Mouse (Mus musculus) forebrain, embryonic 10.5 days (tissue): Measurements from ENCODE around the gene Ptprr. TPM values are rescaled to one million over a fixed set of nuclear protein-coding genes. Genes with fewer than 3 reads are reported as not detected.

Experiments used
- DNase-seq: peaks from one replicate; pipeline ENCODE4 v3.0.0-alpha.2; 2017; ENCODE audit warnings: low spot score; ENCODE audit errors: extremely low spot score
- H3K27ac ChIP-seq: fragments of 300-500 bp; sonication (generic); 2 replicates; pipeline ENCODE4 v1.5.1; 2016; ENCODE audit warnings: mild to moderate bottlenecking
- H3K27me3 ChIP-seq: fragments of 300-500 bp; sonication (generic); 2 replicates; pipeline ENCODE4 v1.6.1; 2016; ENCODE audit warnings: mild to moderate bottlenecking; ENCODE audit not compliant: poor library complexity, severe bottlenecking
- H3K36me3 ChIP-seq: fragments of 300-500 bp; sonication (generic); replicated peaks from 2 replicates; pipeline ENCODE4 v1.6.1; 2016; ENCODE audit warnings: mild to moderate bottlenecking, moderate library complexity
- H3K4me1 ChIP-seq: fragments of 300-500 bp; sonication (generic); 2 replicates; pipeline ENCODE4 v1.6.1; 2016
- H3K4me3 ChIP-seq: fragments of 300-500 bp; sonication (generic); 2 replicates; pipeline ENCODE4 v1.5.1; 2016; ENCODE audit warnings: mild to moderate bottlenecking, moderate library complexity
- H3K9me3 ChIP-seq: fragments of 300-500 bp; sonication (generic); 2 replicates; pipeline ENCODE4 v1.6.1; 2016; ENCODE audit warnings: mild to moderate bottlenecking, moderate library complexity
- WGBS: fragments of 180-500 bp; shearing (Covaris S2); methylation state at CpG from one replicate; pipeline ENCODE4 v1.1.7; 2016; 5-methylcytosine and 5-hydroxymethylcytosine counted together
- polyA plus RNA-seq: library from polyadenylated mRNA; unstranded; fragments of >200 nt; fragmentation: Nextera tagmentation; extraction: Ambion mirVana; gene quantifications from 2 replicates; pipeline ENCODE4 v1.2.1, GENCODE M21; 2016

Ptprr gene
- polyA plus RNA-seq, 1 experiment from 2014 or later, result 0.24 TPM

GRCm38 (mm10) chr10:116261559-116261958 is 243.5 kb downstream of the Ptprr start:
- Histone ChIP-seq H3K4me1 (peaks cover 12% of the 10 kb centered on the region), H3K27ac (no peak overlapping the region), H3K27me3 (no peaks in the 10 kb centered on the region), H3K36me3 (no peaks in the 10 kb centered on the region), H3K4me3 (no peak overlapping the region), H3K9me3 (no peaks in the 10 kb centered on the region)
- DNase-seq, result no peak
- 76% methylated on average over 5 of the region's 5 CpGs for WGBS

DNA sequence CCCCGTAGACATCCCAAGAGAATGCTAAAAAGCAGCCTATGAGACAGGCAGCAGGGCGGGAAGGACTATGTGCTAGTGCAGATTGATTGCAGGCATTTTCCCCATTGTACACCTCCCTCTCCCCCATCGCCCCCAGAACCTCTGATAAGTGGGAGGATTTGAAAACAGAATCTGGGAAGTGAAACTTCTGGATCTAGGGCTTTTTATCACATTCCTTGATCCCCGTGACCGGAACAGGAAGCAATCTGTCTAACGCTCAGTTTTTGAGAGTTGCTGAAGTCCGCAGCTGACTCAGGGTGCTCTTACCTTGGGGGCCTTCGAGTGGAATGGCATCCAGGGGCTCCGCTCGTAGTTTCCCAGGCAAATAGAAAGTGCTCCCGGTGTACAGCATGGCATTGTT is 246.5 kb downstream of the Ptprr start:
- H3K4me3 ChIP-seq, result no peak overlapping the region
- no peak for DNase-seq
- WGBS, result 90% methylated on average over 11 of the region's 11 CpGs
- H3K27ac ChIP-seq, result no peak overlapping the region
- H3K27me3 ChIP-seq, result no peaks in the 10 kb centered on the region
- no peaks in the 10 kb centered on the region for H3K9me3 ChIP-seq
- H3K36me3 ChIP-seq, result no peaks in the 10 kb centered on the region
- peaks cover 19% of the 10 kb centered on the region for H3K4me1 ChIP-seq

GRCm38 (mm10) chr10:116266561-116267433 is 248.8 kb downstream of the Ptprr start:
- H3K36me3 ChIP-seq, result no peaks in the 10 kb centered on the region
- H3K4me3 ChIP-seq, result no peak overlapping the region
- peaks cover 8% of the 10 kb centered on the region for H3K4me1 ChIP-seq
- 0 out of 2 replicates have a peak overlapping the region, but pooled peaks have one; percentile 6 for H3K27ac ChIP-seq
- H3K27me3 ChIP-seq, result no peaks in the 10 kb centered on the region
- no peaks in the 10 kb centered on the region for H3K9me3 ChIP-seq
- 79% methylated on average over 15 of the region's 15 CpGs for WGBS
- no peak for DNase-seq

DNA sequence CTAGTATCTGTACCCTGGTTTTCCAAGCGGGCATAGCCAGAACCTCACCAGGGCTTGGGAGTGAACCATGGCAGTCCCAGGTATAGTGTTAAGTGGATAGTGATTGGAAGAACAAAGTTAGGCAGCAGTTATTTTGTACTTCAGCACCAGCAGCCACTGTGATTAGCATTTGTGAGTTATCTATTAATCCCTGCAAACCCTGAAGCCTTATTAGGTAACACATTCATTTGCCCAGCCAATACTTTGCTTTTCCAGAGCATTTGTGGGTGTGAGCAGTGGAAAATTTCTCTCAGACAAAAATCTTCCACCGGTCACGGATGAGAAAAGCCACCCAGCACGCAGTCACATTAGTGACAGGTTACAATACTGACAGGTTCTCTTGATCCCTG is 249.4 kb downstream of the Ptprr start:
- Histone ChIP-seq H3K9me3 (no peaks in the 10 kb centered on the region), H3K27me3 (no peaks in the 10 kb centered on the region), H3K36me3 (no peaks in the 10 kb centered on the region), H3K4me1 (peaks cover 7% of the 10 kb centered on the region; the same call in 1 of the 2 replicates), H3K4me3 (no peak overlapping the region), H3K27ac (no peak overlapping the region)
- DNase-seq, result no peak
- 80% methylated on average over 4 of the region's 4 CpGs for WGBS

- WGBS, result 71% methylated on average over 4 of the region's 4 CpGs
- DNase-seq, result no peak
- H3K4me1 ChIP-seq, result peaks cover 7% of the 10 kb centered on the region; the same call in 1 of the 2 replicates
- no peaks in the 10 kb centered on the region for H3K36me3 ChIP-seq
- H3K4me3 ChIP-seq, result no peak overlapping the region
- no peaks in the 10 kb centered on the region for H3K27me3 ChIP-seq
- no peaks in the 10 kb centered on the region for H3K9me3 ChIP-seq
- H3K27ac ChIP-seq, result no peak overlapping the region
These were observed 250.3 kb downstream of the Ptprr start for GRCm38 (mm10) chr10:116268343-116268742.

GRCm38 (mm10) chr10:116270646-116271469 is 252.8 kb downstream of the Ptprr start:
- Histone ChIP-seq H3K27me3 (no peaks in the 10 kb centered on the region), H3K36me3 (no peaks in the 10 kb centered on the region), H3K27ac (no peak overlapping the region), H3K4me3 (no peak overlapping the region), H3K4me1 (peaks cover 7% of the 10 kb centered on the region; the same call in 1 of the 2 replicates), H3K9me3 (no peaks in the 10 kb centered on the region)
- WGBS, result 85% methylated on average over 12 of the region's 12 CpGs
- DNase-seq, result no peak

DNA sequence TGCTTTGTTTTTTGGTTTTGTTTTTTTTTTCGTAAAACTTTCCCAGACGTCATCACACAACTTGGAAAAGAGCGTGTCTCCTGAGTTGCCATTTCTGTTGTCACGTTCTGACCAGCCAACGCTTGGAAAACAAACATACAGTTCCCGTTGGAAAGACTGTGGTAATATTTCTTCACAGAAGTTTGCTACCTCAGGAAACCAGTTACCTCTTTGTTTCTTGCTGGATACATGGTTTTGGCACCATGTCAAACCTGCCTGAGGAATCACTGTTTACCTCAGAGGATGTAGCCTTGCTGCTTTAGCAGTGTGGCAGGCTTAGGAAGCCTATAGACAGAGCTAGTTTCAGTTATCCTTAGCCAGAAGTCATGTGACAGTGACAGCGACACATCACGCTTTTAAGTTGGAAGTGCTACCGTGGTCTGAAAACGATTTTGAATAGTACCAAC is 253.5 kb downstream of the Ptprr start:
- Histone ChIP-seq H3K4me3 (no peak overlapping the region), H3K4me1 (peaks cover 7% of the 10 kb centered on the region; the same call in 1 of the 2 replicates), H3K27ac (no peak overlapping the region), H3K27me3 (no peaks in the 10 kb centered on the region), H3K9me3 (no peaks in the 10 kb centered on the region), H3K36me3 (no peaks in the 10 kb centered on the region)
- DNase-seq, result no peak
- 93% methylated on average over 10 of the region's 10 CpGs for WGBS

DNA sequence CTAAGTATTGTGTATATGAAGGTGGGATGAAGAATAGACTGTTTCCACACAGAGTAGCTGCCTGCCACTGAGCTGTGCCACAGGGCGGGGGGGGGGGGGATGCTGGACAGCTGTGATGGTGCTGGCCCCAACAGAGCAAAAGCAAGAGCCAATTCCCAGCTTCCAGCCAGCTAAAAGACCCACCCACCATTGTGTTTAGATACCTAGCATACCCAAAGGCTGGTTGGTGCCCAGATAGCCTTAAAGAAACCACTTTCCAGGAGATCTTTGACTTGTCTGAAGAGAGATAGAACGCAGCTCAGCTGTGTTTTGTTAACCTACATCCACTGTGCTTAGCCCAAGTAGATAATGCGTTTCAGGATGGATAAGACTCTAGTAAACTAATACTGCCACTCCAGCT is 254.1 kb downstream of the Ptprr start:
- no peak for DNase-seq
- Histone ChIP-seq H3K4me3 (no peak overlapping the region), H3K27ac (no peak overlapping the region), H3K36me3 (no peaks in the 10 kb centered on the region), H3K9me3 (no peaks in the 10 kb centered on the region), H3K27me3 (no peaks in the 10 kb centered on the region), H3K4me1 (peaks cover 4% of the 10 kb centered on the region; the same call in 1 of the 2 replicates)
- 87% methylated on average over 3 of the region's 3 CpGs for WGBS

DNA sequence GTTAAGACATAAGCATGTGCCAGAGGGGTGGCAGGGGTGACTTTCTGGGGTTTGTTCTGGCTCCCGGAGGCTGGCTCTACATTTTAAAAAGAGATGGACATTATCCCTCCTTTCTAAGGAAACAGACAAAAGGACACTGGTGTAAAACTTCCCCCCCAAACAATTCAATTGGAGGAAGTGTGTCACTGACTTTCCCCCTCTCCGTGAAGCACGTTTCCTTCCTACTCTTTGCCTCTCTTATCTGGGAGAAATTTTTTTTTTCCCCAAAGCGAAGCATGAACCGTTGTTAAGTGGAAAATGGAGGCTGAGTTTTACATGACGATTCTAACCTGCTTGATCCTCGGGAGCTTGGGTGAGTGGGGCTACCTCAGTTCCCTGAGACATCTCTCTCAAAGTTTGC is 257.3 kb downstream of the Ptprr start, which contains the start of gene Ptprb:
Gene Ptprb, plus strand, starts transcription at position 244 of the 400 bp plus-strand sequence.
- peak within 1 kb of the TSS; percentile 44; the same call in 1 of the 2 replicates for H3K27ac ChIP-seq
- WGBS, result 82% methylated on average over 7 of the region's 7 CpGs
- H3K4me1 ChIP-seq, result no peaks in the 10 kb centered on the region
- no peak within 1 kb of the TSS for H3K4me3 ChIP-seq
- no peaks in the 10 kb centered on the region for H3K36me3 ChIP-seq
- H3K27me3 ChIP-seq, result no peaks in the 10 kb centered on the region
- no peaks in the 10 kb centered on the region for H3K9me3 ChIP-seq
- DNase-seq, result no peak

GRCm38 (mm10) chr10:116286697-116287344 is 268.8 kb downstream of the Ptprr start:
- H3K36me3 ChIP-seq, result no peaks in the 10 kb centered on the region
- no peaks in the 10 kb centered on the region for H3K4me1 ChIP-seq
- no peaks in the 10 kb centered on the region for H3K27me3 ChIP-seq
- no peak overlapping the region for H3K27ac ChIP-seq
- no peak for DNase-seq
- no peaks in the 10 kb centered on the region for H3K9me3 ChIP-seq
- no peak overlapping the region for H3K4me3 ChIP-seq
- 73% methylated on average over 7 of the region's 7 CpGs for WGBS

GRCm38 (mm10) chr10:116288130-116288529 is 270.1 kb downstream of the Ptprr start:
- Histone ChIP-seq H3K4me3 (no peak overlapping the region), H3K36me3 (no peaks in the 10 kb centered on the region), H3K4me1 (no peaks in the 10 kb centered on the region), H3K9me3 (no peaks in the 10 kb centered on the region), H3K27me3 (no peaks in the 10 kb centered on the region), H3K27ac (no peak overlapping the region)
- no peak for DNase-seq
- 68% methylated on average over 9 of the region's 9 CpGs for WGBS

- H3K9me3 ChIP-seq, result no peaks in the 10 kb centered on the region
- H3K4me1 ChIP-seq, result no peaks in the 10 kb centered on the region
- DNase-seq, result peak; percentile 0
- H3K4me3 ChIP-seq, result no peak overlapping the region
- no peaks in the 10 kb centered on the region for H3K36me3 ChIP-seq
- no peak overlapping the region for H3K27ac ChIP-seq
- no peaks in the 10 kb centered on the region for H3K27me3 ChIP-seq
- 81% methylated on average over 4 of the region's 4 CpGs for WGBS
These were observed 272.5 kb downstream of the Ptprr start for GRCm38 (mm10) chr10:116290483-116290882.
